Mouse (Mus musculus) heart, adult 2 months (tissue): ENCODE data around the gene Zbtb5.
"Not testable (repeated sequence)": the region's sequence is repeated elsewhere in the genome, so short reads cannot be mapped to it uniquely, and the experiment has no call there.

Experiments used
- CTCF ChIP-seq: fragments of 200-600 bp; IDR thresholded peaks from 2 replicates; pipeline ENCODE4 v1.8.1; 2022; ENCODE audit warnings: antibody characterized with exemption, mild to moderate bottlenecking, moderate library complexity
- EP300 ChIP-seq: fragments of 200-500 bp; IDR thresholded peaks from 2 replicates; pipeline ENCODE4 v1.6.1; 2011; ENCODE audit warnings: low read depth, low read length, control low read depth; ENCODE audit not compliant: insufficient read depth
- POLR2A ChIP-seq: fragments of 200-500 bp; IDR thresholded peaks from 2 replicates; pipeline ENCODE4 v1.6.1; 2011; ENCODE audit warnings: mild to moderate bottlenecking, low read depth, low read length, control low read depth; ENCODE audit not compliant: insufficient read depth

DNA sequence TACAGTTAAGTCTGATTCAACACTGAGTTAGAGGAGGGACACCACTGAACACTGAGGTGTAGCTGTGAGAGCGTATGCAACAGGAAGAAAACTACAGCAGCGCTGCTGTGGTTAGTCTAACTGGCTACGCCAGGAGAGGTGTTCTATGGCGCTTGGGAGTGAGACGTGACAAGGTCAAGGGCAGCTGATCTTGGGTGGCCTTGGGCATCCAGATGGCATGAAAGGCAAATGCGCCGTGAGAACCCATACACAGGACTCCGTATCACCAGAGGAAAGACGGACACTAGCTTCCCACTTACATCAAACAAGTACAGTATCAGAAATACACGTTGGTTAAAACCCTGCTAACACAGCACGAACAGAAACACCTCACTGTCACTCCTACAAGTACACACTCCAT lies 19.9 kb downstream of the Zbtb5 start:
- TF ChIP-seq EP300, POLR2A, CTCF: not testable (repeated sequence)
